Mouse (Mus musculus): Measurements from ENCODE around the gene Mcm5.

Gene Mcm5

DNA sequence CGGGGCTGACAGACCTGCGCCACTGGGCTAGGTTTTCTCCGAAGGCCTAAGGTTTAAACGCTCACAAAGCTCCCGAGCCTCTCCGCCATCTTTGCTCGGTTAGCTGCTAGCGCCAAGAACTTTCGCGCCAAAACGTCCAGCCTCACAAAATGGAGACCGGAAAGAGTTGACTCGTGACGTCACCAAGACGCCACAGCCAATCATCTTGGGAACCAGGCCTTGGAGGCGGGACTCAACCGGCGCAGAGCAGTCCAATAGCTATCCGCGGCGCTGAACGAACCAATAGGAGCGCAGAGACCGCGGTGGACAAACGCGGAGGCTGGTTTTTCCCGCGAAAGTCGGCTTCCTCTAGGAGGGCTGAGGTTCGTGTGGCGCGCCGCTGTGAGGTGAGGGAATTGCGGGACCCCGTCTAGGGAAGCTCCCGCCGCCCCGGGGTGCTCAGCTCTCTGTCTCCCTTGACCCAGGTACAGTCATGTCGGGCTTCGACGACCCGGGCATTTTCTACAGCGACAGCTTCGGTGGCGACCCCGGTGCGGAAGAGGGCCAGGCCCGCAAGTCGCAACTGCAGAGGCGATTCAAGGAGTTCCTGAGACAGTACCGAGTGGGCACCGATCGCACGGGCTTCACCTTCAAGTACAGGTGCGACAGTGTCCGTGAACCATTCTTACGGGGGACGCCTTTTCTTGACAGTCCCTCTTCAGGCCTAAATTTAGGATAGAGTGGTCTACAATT, at the start of gene Mcm5:
Gene Mcm5, plus strand, starts transcription at position 334 of the 732 bp plus-strand sequence.
- in situ Hi-C loops (cut with MboI, MseI): loop anchor here (5.0 kb wide), 1 partner anchor 37 kb away; no protein-coding TSS in a partner anchor

DNA sequence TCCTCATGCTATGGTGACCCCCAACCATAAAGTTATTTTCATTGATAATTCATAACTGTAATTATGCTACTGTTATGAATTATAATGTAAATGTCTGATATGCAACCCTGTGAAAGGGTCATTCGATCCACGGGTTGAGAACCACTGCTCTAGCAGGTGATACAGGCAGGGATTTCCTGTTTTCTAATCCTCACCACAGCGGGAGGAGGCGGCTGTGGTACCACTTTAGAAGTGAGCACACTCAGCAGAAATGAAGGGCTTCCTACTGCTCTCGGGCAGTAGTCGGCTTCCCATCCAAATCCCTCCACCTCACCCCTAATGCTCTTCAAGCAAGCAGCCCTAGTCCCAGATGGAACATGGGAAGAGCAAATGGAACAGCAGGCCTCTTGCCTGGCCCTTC, 49.3 kb upstream of the Mcm5 start:
- in situ Hi-C loops (cut with MboI, MseI): loop anchor here in 1 of 2 experiments (25.0 kb wide), 1 partner anchor 602 kb away; no protein-coding TSS in a partner anchor

DNA sequence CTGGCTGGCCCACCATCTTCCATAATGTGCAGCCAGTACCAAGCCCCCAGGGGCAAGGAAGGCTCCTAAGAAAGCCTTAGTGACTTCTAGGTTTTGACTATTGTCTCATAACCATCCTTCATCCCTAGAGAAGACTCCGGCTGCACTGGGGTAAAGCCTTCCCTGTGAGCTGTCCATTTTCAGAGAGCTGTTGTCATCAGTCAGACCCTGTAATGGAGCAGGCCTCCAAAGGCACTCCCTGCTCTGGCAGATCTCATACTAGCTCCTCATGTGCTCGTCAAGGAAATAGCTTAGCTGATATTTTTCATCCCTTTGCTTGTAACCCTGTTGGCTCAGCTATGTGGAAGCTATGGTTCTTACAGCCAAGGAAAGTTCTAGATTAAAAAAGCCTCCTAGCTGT, 48.6 kb upstream of the Mcm5 start:
- in situ Hi-C loops (cut with MboI, MseI): loop anchor here in 1 of 2 experiments (25.0 kb wide), 1 partner anchor 601 kb away; no protein-coding TSS in a partner anchor

DNA sequence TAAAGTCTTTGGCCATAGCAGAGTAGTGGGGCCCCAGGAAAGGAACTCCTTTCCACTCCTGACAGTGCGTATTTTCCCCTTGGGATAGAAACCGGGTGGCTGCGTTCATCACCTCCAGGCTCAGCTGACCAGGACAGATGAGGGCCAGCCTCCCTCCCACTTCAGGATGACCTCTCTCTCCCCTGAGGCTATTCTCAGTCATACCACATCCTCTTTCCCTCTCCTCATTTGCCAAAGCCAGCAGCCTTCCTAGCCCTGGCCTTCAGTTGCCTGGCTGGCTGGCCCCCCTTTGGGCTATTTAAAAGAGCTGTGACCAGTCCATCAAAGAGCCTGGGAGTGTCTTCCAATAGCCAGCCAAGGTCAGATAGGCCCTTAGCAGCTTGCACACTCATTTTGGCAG, 46.1 kb upstream of the Mcm5 start:
- in situ Hi-C loops (cut with MboI, MseI): loop anchor here in 1 of 2 experiments (25.0 kb wide), 1 partner anchor 599 kb away; no protein-coding TSS in a partner anchor

DNA sequence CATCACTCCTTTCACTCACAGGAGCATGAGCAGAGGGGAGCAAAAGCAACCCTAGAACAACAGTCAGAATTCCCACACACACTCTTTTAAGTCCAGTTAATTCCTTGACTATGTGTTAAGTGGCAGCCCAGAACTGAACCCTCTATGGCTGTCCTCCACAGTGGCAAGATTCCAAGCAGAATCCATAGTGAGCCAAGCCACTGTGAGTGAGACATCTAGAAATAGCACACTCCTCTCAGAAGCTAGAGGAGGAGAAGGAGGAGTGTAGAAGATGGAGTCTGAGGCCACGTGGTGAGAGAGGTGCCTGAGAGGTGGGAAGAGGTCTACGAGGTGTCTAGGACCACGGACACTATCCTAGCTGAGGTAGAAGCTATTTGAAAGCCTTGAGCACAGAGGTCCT, 44.6 kb upstream of the Mcm5 start:
- in situ Hi-C loops (cut with MboI, MseI): loop anchor here in 1 of 2 experiments (25.0 kb wide), 1 partner anchor 598 kb away; no protein-coding TSS in a partner anchor

DNA sequence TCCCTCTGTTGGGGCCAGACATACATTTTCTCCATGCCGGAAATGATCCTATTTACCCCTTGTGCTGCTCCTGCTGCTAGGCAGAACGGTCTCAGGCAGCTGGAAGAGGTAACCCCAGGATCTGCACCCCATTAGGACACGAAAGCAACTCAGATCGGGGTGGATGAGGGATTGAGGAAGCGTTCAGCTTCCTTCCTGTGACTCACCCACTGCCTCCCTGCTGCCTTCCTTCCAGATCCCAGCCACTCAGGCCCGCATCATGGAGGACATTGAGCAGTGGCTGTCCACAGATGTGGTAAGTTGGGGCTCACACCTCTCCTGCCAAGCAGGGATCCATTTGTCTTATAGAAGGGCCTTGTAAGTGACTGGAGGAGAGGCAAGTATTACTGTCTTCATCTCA, 42.1 kb upstream of the Mcm5 start:
- in situ Hi-C loops (cut with MboI, MseI): loop anchor here in 1 of 2 experiments (25.0 kb wide), 1 partner anchor 595 kb away; no protein-coding TSS in a partner anchor

DNA sequence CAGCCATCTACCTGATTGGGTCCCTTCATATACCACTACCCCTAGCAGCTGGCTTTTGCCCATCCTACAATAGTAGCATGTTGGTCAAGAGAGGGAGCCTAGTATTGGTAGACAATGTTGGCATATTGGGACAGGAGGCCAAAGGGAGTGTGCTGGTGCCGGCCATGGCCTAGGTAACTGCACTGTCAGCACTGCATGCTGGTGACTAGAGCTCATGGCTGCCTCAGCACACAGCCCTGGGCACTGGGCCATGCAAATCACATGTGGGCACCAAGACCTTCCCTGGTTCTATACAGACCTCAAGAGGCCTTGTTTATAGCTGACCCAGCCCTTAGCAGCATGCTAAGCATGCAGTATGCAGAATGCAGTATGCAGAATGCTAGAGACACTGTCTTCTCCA, 39.1 kb upstream of the Mcm5 start:
- in situ Hi-C loops (cut with MboI, MseI): loop anchor here (5.0 to 25.0 kb wide), 3 partner anchors 37 to 592 kb away; partner anchors contain the start of gene Mcm5 (in 2 of the 2)

DNA sequence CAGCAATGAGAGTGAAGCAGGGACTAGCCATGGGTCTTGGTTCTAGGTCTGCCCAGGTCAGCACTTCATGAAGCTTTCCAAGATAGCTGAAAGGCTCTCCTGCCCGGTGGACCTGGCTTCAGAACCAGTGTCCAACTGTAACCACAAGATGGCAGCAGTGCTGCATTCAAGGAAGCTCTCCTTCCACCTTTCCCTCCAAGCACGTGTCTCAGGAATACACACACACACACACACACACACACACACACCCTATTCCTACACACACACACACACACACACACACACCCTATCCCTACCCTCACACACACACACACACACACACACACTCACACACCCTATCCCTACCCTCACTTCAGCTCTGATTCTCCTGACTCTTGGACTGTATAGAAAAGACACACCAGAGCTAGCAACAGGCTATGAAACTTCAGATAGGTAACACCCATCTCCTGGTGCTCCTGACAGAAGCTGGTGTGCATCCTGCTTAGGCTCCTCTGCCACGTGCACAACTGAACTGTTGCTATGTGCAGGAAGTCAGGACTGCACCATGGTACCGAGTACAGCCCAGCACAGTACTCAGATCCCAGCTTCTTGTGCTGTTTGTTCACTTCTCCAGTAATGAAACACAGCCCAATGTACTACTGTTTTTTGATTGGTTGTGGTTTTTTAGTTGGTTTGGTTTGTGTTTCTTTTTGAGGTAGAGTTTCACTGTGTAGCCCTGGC, 37.6 kb upstream of the Mcm5 start:
- in situ Hi-C loops (cut with MboI, MseI): loop anchor here (5.0 to 25.0 kb wide), 3 partner anchors 36 to 591 kb away; partner anchors contain the start of gene Mcm5 (in 2 of the 2)

DNA sequence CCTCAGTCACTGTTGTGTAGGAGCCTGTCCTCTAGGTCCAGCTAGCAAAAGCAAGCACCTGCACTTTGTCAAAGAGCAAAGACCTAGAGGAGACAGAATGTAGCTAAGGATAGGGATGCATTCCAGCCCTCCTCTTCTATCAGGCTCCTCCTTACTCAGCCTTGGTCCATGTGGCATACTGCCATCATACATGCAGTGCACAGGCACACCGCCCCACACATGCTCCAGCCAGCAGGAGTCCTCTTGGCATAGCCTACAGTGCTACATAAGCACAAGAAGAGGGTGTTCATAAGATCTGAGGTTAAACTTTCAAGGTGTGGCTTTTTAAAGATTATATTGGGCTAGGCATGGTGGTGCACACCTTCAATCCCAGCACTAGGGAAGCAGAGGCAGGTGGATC, 34.5 kb upstream of the Mcm5 start:
- in situ Hi-C loops (cut with MboI, MseI): loop anchor here (5.0 to 25.0 kb wide), 3 partner anchors 32 to 587 kb away; partner anchors contain the start of gene Mcm5 (in 2 of the 2)

DNA sequence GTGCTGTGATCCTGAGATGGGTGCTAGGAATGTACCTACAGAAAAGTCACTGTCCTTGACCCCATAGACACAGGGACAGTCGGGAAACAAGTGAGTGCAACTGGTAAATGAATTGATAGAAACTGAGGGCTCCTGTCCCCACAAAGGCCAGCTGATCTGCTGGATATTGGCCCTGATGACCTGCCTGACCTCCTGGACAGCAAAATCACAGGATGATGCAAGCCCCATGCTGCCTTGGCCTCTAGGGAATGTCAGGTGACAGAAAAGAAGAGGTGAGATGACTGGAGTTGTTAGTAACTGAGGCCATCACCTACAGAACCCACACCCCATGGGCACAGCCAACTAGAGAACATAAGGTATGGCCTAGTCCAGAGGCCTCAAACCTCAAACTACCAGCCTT, 31.2 kb upstream of the Mcm5 start:
- in situ Hi-C loops (cut with MboI, MseI): no loop called here

DNA sequence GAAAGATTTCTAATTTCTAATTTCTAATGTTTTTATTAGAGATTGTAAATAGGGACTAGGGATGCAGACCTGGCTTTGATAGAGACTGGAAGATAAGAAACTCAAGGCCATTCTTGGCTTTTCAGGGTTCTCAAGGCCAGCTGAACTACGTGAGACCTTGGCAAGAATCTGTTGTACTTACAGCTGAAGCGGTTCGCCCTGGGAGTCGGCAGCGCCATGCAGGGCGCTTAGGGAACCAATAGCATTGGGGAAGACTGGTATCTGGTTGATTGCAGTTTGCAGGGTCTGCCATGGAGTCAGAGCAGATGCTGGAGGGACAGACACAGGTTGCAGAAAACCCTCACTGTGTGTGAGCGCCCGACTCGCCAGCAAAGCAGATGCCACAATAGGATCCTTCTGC, 30.5 kb upstream of the Mcm5 start:
- in situ Hi-C loops (cut with MboI, MseI): no loop called here

DNA sequence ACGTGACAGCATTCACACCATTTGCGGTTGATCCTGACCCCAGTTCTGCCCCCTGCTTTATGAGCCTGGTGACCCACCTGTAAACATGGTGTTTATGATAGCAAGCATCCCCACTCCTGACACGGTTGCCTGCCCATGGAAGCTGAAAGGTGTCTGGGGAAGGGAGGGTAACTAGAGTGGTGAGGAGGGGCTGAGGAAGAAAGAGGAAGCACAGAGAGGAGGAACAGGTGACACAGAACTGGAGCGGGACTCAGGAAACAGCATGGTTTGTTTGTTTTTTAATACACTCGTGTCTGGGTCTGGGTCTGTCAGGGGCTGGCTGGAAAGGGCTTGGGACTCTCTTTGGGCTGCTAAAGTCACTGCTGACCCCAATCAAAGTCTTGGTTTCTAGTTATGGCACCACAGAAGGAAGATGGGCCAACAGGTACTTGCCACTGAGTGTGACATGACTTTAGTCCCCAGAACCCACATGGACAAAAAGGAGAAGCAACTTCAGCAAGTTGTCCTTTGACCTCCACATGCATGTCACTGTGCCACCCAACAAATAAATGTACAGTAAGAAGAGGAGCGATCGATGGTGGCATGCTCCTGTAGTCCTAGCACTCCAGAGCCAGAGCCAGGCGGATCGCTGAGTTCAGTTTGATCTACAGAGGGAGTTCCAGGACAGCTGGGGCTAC, 27.9 kb upstream of the Mcm5 start:
- in situ Hi-C loops (cut with MboI, MseI): no loop called here

DNA sequence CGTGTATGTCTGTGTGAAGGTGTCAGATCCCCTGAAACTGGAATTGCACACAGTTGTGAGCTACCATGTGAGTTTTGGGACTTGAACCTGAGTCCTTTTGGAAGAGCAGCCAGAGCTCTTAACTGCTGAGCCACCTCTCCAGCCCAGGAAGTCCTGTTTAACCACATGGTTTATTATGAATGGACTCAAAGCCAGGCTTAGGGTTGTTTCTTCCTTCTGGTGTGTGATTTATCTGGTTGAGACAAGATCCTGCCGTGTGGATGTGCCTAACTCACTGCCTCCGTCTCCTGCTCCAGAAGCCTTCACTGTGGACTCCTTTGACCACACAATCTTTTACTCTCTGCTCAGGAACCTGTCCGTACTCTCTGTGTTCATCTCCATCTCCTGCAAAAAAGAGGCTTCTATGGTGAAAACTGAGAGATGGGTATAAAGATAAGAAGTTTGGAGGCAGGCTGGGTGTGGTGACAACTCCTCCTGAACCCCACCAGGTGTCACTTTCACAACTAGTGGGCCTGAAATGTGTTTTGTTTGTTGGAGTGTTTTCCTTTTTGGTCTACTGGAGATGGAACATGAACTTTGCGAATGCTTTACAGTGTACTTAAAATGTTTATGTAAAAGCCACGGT, 27.1 kb upstream of the Mcm5 start:
- in situ Hi-C loops (cut with MboI, MseI): no loop called here

DNA sequence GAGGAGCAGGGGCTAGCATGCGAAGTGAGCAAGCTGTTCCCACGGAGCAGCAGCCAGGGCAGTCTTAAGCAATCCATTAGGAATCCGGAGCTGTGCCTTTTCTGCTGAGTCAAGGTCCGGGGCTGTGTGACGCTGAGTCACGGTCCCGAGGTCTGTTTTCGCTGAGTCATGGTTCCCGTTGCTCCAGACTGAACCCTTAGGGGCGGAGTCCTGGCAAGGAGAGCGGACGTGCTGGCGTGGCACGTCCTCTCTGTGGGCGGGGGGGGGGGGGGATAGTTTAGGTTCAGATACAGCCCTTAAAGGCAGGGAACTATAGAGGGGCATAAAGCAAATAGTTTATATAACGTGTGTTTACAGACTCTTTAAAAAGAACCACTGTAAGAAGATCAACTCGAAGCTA, 25.5 kb upstream of the Mcm5 start:
- in situ Hi-C loops (cut with MboI, MseI): no loop called here

DNA sequence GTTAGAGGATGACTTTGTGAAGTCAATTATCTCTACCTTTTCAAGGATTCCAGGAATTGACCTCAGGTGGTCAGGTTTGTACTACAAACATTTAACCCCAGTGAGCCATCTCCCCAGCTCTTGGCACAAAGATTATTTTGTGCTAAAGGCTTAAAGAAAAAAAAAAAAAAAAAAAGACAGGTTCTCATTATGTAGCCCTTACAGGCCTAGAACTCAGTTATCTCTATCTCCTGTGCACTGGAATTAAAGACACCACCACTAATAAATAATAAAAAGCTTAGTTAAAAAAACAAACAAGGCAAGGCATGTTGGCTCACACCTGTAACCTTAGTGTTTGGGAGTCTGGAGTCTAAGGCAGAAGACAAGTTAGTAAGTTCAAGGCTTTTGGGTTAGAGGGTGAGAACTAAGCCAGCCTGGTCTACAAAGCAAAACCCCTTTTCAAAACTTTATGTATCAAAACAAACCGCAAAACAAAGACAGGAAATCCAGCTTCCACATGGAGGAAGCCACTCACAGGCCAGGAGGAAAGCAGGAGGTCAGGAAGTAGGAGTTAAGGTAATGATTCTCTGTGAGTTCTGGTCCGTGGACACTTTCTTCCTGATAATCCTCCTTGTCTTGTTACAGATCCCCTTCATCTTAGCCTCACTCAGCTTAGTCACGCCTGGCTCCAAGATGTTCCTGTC, 24.8 kb upstream of the Mcm5 start:
- in situ Hi-C loops (cut with MboI, MseI): no loop called here

DNA sequence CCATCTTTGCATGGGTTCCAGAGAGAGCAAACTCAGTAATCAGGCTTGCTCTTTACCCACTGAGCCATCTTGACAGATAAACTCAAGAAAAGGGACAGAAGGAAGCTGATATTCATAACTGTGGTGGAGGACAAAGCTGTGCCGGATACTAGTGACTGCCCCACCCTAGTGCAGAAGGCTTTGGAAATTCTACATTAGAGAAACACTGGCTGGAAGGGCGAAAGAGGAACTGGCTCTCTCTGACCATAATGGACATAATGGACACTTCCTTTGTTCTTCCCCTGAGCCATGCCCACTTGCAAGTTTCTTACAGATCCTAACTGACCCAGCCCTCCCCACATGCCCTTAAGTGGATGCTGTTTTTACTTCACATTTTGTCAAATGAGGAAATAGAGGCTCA, 23.4 kb upstream of the Mcm5 start:
- in situ Hi-C loops (cut with MboI, MseI): no loop called here

DNA sequence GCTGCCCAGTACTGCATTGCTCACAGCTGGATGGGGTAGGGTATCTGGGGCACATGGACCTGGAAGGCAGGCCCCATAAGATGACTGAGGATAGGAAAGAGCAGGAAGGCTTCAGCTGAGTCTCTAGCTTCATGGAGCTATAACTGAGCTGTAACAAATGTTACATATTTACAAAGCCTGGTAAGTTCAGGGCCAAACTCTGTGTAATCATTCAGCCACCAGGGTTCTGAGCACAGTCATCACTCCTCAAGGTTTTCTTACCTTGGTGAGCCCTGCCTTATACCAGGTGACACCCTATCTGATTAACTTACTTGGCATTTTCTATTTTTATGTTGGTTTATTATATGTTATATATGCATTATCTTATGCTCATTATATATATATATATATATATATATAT, 22.2 kb upstream of the Mcm5 start:
- in situ Hi-C loops (cut with MboI, MseI): no loop called here

DNA sequence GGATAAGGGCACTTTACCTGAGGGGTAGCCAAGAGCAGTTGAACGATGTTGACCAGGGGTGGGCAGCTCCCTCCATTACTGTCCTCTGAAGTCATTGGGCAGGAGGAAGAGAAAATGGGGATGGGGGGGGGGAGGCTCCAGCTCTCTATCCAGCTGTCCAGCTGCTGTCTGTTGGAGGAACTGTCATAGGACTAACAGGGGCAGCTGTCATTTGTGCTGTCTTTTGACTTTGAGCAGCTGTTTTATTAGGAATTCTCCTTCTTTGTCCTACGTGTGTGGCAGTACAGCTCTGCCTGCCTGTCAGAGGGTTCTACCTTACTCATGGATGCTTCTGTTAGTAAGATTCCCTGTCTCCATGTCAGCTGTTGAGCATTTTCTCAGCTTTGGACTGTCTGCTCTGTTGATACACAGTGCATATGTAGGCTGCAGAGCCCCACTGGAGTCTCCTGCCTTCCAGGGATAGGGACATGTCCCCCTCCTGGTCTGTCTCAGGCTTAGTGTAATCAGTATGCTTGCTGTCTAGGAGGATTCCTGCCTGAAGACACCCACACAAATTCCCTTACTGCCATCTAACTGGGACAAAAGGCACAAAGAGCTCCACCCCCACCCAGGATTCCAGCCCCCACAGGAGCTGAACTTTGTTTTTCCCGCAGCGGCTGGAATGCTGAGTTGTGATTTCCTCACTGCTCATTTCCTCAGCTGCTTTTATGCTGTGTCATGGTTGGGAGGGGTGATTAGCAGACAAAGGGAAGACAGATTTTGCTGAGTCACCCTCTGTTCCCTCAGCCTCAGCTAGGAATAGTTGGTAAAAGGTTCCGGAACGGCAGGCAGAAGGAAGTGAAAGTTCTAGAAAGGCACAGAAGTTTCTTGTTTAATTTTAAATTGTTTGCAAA, 20.1 kb upstream of the Mcm5 start:
- in situ Hi-C loops (cut with MboI, MseI): no loop called here

DNA sequence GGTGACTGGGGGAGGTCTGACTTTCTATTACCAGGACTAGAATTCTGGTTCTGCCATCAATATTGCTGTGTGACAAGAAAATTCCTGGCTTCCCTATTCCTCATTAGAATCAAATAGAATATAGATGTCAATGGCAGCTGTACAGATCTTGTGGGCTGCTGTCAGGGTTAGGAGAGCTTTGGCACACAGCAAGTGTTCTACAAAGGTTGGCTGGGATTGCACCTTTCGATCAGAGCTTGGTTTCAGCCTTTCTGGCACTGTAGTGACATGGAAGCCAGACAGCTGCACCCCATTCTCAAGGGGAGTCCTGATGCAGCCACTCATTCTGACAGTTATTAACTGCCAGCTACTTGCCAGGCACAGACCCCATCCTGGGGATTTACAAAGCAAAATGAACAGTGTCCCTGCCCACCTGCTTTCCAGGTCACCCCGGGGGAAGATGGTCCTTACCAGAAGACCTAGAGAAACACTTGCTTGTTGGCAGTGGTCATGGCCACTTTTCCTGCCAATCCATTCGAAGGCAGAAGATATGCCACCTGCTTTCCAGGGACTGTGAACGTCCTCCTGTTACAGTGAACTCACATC, 18.5 kb upstream of the Mcm5 start:
- in situ Hi-C loops (cut with MboI, MseI): no loop called here
